Mouse (Mus musculus): ENCODE results near the gene Foxd3. TPM values are rescaled to one million over a fixed set of nuclear protein-coding genes. Genes with fewer than 3 reads are reported as not detected.

Gene Foxd3
- polyA plus RNA-seq, 1 experiment from 2014 or later = not detected

DNA sequence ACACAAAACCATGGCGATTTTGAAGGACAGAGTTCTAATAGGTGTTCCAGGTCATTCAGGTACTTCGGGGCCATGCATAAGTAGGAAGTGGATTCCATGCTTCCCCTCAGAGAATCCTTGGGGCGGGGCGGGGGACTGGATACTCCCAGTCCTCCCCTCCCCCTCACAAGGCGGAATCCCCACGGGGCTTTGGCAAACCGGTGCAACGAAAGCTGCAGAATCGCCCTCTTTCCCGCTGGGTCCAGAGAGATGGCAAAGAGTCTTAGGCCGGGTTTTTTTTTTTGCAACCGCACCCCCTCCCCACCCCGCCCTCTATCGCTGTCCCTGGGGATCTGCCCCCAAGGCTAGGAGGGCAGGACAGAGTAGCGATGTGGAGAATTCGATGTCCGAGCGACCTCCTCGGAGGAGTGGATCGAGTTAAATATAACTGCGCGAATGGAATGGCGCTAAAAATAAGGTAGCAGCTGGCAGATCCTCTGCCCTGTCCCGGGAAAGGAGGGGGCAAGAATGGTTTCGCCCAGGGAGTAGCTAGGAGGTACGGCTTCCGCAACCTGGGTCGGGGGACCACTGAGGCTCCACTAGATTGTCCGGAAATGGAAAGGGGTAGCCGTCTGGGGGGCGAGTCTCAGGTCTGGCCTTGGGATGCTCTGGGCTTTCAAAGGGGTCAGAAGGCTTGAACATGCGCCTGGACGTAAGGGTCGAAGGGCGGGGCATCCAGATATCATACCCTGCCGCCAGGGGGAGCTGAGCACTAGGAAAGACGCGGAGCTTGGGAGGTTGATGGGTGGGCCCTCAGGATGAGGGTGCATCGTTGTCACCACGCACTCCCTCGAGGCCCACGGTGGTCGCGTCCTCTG, 5.8 kb upstream of the Foxd3 start:
- H3K4me1 ChIP-seq (replicated peaks) = 0 out of 2 replicates have a peak, but pooled peaks cover 3% of the 10 kb centered on the region
- H3K36me3 ChIP-seq (replicated peaks) = no peaks in the 10 kb centered on the region
- H3K27ac ChIP-seq (replicated peaks) = no peak overlapping the region
- no peak overlapping the region for H3K4me2 ChIP-seq
- no peaks in the 10 kb centered on the region for H3K9me3 ChIP-seq (replicated peaks)
- H3K4me3 ChIP-seq (replicated peaks) = no peak overlapping the region
- WGBS (ENCODE audit: insufficient replicate concordance) = 6% methylated on average over 44 of the region's 44 CpGs
- no peak overlapping the region for H3K9ac ChIP-seq
- H3K27me3 ChIP-seq = peaks cover 88% of the 10 kb centered on the region
- no peak for ATAC-seq (ENCODE audit: insufficient read depth)

DNA sequence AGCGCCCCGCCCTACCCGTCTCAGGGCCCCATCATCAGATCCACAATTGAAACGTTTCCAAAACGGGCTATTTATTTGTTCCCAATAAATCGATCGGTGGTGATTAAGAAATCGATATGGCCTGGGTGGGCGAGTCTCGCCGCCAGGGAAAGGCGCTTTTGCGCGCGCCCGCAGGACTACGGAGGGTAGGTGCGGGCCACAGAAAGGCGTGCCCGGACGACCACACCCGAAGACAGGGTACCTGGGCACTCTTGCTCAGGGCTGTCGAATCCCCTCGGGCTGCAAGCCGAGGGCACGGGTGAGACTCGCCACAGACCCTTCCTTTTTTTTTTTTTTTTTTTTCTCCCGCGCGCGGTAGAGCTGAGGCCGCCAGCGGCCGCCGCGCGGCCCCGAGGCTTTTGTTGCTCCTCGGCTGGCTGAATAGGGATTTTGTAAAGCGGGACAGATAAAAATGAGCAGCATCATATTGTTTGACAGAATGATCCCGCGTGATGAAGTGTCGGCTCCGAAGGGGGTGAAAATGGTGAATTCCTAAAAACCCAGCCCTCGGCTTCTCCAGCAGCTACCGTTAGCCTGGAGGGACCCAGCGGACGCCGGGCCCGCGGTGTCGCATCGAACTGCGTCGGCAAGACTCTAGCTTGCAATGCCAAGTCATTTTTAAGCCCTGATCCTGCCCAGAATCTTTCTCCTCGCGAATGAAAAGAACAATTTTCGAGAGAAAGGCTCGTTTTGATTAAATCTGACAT, 5.0 kb upstream of the Foxd3 start:
- no peaks in the 10 kb centered on the region for H3K36me3 ChIP-seq (replicated peaks)
- H3K27me3 ChIP-seq = peaks cover 96% of the 10 kb centered on the region
- 0 out of 2 replicates have a peak, but pooled peaks cover 7% of the 10 kb centered on the region for H3K4me1 ChIP-seq (replicated peaks)
- ATAC-seq (ENCODE audit: insufficient read depth) = no peak
- H3K4me3 ChIP-seq (replicated peaks) = no peak overlapping the region
- no peak overlapping the region; the same call in 1 of the 2 replicates for H3K4me2 ChIP-seq
- 2% methylated on average over 59 of the region's 59 CpGs for WGBS (ENCODE audit: insufficient replicate concordance)
- H3K9me3 ChIP-seq (replicated peaks) = no peaks in the 10 kb centered on the region
- H3K27ac ChIP-seq (replicated peaks) = no peak overlapping the region
- no peak overlapping the region for H3K9ac ChIP-seq

DNA sequence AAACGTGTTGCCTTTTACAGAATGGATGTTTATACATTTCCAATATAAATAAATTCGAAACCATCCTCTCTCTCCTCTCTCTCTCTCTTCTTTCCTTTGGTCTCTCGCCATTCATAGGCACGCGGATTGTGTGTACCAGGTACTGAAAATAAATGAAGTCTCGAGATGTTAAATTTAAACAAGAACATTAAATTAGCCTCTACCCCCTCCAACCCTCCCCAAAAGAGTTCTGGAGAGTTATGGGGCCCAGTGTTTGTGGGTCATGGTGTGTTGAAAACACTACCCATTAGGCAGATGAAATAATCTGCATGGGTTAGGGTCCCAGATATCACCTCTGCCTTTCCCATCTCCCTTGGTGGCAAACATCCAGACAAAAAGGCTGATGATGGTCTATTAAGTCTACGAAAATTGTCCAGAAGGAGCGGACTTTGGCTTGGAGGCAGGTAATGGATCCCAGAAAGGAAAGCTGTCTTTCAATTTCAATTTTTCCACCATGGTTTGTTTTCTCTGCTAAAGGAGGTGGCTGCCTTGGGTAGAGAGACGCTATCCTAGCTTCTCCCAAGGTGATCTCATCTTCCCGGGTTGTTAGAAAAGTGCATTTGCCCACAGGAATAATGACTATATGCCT, 4.2 kb upstream of the Foxd3 start:
- 14% methylated on average over 10 of the region's 10 CpGs for WGBS (ENCODE audit: insufficient replicate concordance)
- 0 out of 2 replicates have a peak, but pooled peaks cover 14% of the 10 kb centered on the region for H3K4me1 ChIP-seq (replicated peaks)

DNA sequence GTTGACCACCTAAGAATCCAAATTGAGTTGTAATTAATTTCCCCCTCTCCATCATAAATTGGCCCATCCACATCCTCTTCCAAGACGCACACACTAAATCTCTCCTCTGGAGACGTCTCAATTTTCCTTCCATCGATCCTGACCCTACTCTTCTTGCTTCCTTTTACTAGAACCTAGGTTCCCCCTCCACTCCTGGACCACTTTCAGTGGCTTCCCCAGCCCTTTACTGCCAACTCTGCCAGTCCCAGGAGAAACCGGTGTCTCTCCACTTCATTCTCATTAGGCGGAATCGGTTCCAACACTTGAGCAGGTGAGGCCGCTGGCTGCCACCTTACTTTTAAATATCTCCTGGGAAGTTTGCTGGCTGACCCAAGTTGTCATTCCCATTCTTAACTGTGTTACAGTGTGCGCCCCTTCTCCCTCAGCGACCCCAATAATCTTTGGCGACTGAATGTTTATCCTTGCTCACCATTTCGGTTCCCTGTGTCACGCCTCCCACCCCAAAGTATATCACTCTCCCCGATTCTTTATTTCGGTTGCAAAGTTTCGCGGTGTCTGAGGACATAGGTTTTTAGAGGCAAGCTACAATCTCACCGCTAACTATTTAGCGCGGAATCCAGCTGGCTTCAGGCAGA, 3.4 kb upstream of the Foxd3 start:
- no peak overlapping the region for H3K9ac ChIP-seq
- WGBS (ENCODE audit: insufficient replicate concordance) = 4% methylated on average over 19 of the region's 19 CpGs
- peaks cover 21% of the 10 kb centered on the region for H3K4me1 ChIP-seq (replicated peaks)

More for the DNA sequence above, 4.2 kb upstream of the Foxd3 start:
- peaks cover 97% of the 10 kb centered on the region for H3K27me3 ChIP-seq
- no peak overlapping the region for H3K4me2 ChIP-seq
- ATAC-seq (ENCODE audit: insufficient read depth) = no peak
- H3K9me3 ChIP-seq (replicated peaks) = no peaks in the 10 kb centered on the region
- no peak overlapping the region for H3K4me3 ChIP-seq (replicated peaks)
- no peak overlapping the region for H3K27ac ChIP-seq (replicated peaks)
- H3K9ac ChIP-seq = no peak overlapping the region
- H3K36me3 ChIP-seq (replicated peaks) = no peaks in the 10 kb centered on the region

DNA sequence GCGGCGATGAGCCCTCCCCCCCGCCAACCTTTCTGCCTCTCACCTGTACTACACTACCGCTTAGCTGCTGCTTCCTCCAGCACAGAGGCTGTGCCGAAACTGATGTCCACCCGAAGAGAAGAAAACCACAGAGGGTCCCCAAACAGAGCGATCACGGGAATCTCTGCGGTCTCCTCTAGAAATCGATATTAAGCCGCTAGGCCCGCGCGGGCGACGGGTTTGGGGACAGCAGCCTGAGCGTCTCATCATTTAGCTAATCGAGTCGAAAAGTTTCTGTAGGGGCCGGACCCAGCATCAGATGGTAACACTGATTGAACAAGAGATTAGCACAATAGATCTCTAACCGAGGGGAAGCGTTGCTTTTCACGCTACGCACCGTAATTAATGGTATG, 2.9 kb upstream of the Foxd3 start:
- Histone ChIP-seq H3K9me3 (replicated peaks) (no peaks in the 10 kb centered on the region), H3K27me3 (peaks cover 100% of the 10 kb centered on the region), H3K36me3 (replicated peaks) (no peaks in the 10 kb centered on the region), H3K9ac (no peak overlapping the region), H3K4me3 (replicated peaks) (no peak overlapping the region), H3K4me2 (no peak overlapping the region), H3K27ac (replicated peaks) (no peak overlapping the region), H3K4me1 (replicated peaks) (peaks cover 21% of the 10 kb centered on the region)
- no peak for ATAC-seq (ENCODE audit: insufficient read depth)
- WGBS (ENCODE audit: insufficient replicate concordance) = 2% methylated on average over 25 of the region's 25 CpGs

More for the DNA sequence above, 3.4 kb upstream of the Foxd3 start:
- ATAC-seq (ENCODE audit: insufficient read depth) = no peak
- Histone ChIP-seq H3K27me3 (peaks cover 98% of the 10 kb centered on the region), H3K4me3 (replicated peaks) (no peak overlapping the region), H3K9me3 (replicated peaks) (no peaks in the 10 kb centered on the region), H3K4me2 (no peak overlapping the region), H3K27ac (replicated peaks) (no peak overlapping the region), H3K36me3 (replicated peaks) (no peaks in the 10 kb centered on the region)

DNA sequence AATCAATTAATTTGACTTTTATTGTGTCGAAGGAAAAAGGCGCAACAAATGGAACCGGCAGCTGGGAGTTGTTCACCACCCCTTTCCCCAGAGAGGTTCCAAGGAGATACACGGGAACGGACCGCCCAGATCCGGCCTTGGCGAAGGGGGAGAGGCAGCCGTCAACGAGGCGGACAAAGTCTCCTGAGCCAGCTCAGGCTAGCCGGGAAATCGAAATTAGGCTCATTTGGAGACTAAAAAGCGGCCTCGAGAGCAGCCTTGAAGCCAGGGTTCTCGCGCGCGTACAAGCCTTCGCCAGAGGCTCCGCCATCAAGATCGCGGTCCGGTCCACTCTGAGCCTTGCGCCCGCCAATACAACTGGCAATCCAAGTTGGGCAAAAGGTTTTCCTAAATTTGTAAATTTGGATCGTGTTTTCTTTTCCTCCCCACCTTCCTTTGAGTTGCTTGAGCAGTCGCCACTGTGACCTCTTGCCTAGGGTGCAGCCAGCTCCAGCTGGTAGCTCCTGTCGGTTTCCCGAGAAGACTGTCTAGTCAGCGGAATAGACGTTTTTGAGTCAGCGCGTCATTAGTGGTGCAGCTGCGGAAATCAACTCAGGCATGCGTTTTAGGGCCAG, 2.4 kb upstream of the Foxd3 start:
- no peak overlapping the region for H3K27ac ChIP-seq (replicated peaks)
- H3K4me1 ChIP-seq (replicated peaks) = peaks cover 21% of the 10 kb centered on the region
- no peak overlapping the region for H3K4me3 ChIP-seq (replicated peaks)
- ATAC-seq (ENCODE audit: insufficient read depth) = no peak
- H3K27me3 ChIP-seq = peaks cover 99% of the 10 kb centered on the region
- H3K4me2 ChIP-seq = no peak overlapping the region
- H3K9me3 ChIP-seq (replicated peaks) = no peaks in the 10 kb centered on the region
- H3K36me3 ChIP-seq (replicated peaks) = no peaks in the 10 kb centered on the region
- H3K9ac ChIP-seq = no peak overlapping the region
- 3% methylated on average over 36 of the region's 36 CpGs for WGBS (ENCODE audit: insufficient replicate concordance)

DNA sequence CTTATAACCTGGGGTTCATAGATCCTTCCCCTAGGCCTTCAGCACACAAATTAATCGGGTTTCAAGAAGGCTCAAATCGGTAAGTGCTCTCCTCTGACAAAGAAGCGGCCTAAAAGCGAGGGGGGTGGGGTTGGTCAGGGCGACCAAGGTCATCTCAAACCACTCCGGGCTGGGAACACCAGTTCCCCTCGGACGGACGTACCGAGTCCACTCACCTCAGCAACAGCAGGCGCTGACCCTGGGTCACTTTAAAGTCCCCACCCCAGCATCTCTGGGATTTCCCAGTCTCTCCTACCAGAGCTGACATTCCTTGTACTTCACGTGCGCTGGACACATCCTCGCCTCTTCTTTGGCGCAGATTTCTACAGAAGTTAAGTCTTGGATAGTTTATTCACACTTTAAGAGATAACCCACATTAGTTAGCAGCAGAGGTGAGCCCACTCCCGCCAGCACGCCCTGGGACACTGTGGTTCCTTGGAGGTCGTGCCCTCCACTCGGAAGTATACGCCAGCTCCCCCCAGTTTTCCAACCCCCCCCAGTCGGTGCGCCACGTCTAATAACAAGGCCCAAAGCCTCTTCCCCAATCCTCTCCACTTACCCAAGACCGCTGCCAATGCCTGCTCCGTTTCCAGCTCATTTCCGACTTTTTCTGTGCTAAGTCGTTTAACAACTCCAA, 1.3 kb upstream of the Foxd3 start:
- Histone ChIP-seq H3K9ac (no peak overlapping the region), H3K4me2 (no peak overlapping the region), H3K27me3 (peaks cover 99% of the 10 kb centered on the region), H3K27ac (replicated peaks) (no peak overlapping the region), H3K4me1 (replicated peaks) (peaks cover 21% of the 10 kb centered on the region), H3K9me3 (replicated peaks) (no peaks in the 10 kb centered on the region), H3K4me3 (replicated peaks) (no peak overlapping the region), H3K36me3 (replicated peaks) (no peaks in the 10 kb centered on the region)
- ATAC-seq (ENCODE audit: insufficient read depth) = no peak
- WGBS (ENCODE audit: insufficient replicate concordance) = 3% methylated on average over 27 of the region's 27 CpGs

DNA sequence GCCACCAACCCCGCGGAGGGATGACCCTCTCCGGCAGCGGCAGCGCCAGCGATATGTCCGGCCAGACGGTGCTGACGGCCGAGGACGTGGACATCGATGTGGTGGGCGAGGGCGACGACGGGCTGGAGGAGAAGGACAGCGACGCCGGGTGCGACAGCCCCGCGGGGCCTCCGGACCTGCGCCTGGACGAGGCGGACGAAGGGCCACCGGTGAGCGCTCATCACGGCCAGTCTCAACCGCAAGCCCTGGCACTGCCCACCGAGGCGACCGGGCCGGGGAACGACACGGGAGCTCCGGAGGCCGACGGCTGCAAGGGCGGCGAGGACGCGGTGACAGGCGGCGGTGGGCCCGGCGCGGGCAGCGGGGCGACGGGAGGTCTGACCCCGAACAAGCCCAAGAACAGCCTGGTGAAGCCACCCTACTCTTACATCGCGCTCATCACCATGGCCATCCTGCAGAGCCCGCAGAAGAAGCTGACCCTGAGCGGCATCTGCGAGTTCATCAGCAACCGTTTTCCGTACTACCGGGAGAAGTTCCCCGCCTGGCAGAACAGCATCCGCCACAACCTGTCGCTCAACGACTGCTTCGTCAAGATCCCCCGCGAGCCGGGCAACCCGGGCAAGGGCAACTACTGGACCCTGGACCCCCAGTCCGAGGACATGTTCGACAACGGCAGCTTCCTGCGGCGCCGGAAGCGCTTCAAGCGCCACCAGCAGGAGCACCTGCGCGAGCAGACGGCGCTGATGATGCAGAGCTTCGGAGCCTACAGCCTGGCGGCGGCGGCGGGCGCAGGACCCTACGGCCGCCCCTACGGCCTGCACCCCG, 718 bp downstream of the Foxd3 start:
- H3K9me3 ChIP-seq (replicated peaks) = no peaks in the 10 kb centered on the region
- peak overlapping the region; percentile 48 for H3K4me2 ChIP-seq
- ATAC-seq (ENCODE audit: insufficient read depth) = no peak
- H3K4me1 ChIP-seq (replicated peaks) = peaks cover 17% of the 10 kb centered on the region
- no peaks in the 10 kb centered on the region for H3K36me3 ChIP-seq (replicated peaks)
- 1% methylated on average over 91 of the region's 92 CpGs for WGBS (ENCODE audit: insufficient replicate concordance)
- peaks cover 99% of the 10 kb centered on the region for H3K27me3 ChIP-seq
- H3K4me3 ChIP-seq (replicated peaks) = peak overlapping the region; percentile 29
- no peak overlapping the region for H3K9ac ChIP-seq
- no peak overlapping the region for H3K27ac ChIP-seq (replicated peaks)

DNA sequence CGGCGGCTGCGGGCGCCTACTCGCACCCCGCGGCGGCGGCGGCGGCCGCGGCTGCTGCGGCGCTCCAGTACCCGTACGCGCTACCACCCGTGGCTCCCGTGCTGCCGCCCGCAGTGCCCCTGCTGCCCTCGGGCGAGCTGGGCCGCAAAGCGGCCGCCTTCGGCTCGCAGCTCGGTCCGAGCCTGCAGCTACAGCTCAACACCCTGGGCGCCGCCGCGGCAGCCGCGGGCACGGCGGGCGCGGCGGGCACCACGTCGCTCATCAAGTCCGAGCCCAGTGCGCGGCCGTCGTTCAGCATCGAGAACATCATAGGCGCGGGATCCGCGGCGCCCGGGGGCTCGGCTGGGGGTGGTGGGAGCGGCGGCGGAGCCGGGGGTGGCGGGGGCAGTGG, 1.3 kb downstream of the Foxd3 start:
- H3K4me3 ChIP-seq (replicated peaks) = peak overlapping the region; percentile 29
- peak overlapping the region; percentile 48 for H3K4me2 ChIP-seq
- ATAC-seq (ENCODE audit: insufficient read depth) = no peak; the same call in 1 of the 2 replicates
- no peak overlapping the region for H3K27ac ChIP-seq (replicated peaks)
- H3K4me1 ChIP-seq (replicated peaks) = peaks cover 17% of the 10 kb centered on the region
- H3K9ac ChIP-seq = no peak overlapping the region
- no peaks in the 10 kb centered on the region for H3K9me3 ChIP-seq (replicated peaks)
- peaks cover 99% of the 10 kb centered on the region for H3K27me3 ChIP-seq
- H3K36me3 ChIP-seq (replicated peaks) = no peaks in the 10 kb centered on the region
- under 1% methylated on average over 57 of the region's 62 CpGs for WGBS (ENCODE audit: insufficient replicate concordance)

Data from liver, embryonic 15.5 days (tissue).